Mouse (Mus musculus): ENCODE data around the gene Odf3l1. TPM values are rescaled to one million over a fixed set of nuclear protein-coding genes. Genes with fewer than 3 reads are reported as not detected.

The Odf3l1 gene
- total RNA-seq, 2 experiments from 2014 or later: 0.34 TPM; not detected in 1

DNA sequence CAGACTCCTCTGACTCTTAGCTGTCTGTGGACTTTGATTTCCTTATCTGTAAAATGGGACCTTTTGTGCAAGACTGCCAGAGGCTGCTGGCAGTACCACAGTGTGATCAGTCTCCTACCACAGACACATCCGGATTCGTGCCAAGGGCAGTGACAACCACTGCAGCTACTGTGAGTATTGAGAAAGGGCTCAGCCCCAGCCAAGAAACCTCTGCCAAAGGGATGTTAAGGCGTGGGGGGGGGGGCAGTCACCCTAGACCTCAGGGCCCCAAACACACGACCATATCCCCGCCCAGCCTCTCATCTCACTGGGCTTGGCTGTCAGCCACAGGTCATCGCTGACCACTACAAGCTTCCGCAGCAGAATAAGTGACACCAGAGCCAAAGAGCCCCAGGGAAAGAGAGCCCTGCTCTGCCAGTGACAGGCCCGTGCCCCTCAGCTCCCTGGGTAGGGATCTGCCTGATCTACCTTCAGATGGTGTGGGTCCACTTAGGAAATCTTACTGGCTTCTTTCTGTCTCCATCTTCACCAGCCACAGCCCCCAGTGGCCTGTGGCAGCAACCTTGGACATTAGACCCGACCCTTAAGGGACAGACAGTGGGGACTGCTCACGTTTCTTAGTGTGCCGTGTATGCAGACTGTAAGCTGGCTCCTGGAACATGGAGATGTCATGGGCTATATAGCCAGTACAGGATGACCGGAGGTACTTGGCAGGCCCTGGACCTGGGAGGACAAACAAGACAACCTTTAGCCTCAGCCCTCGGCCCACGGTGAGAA, 14.2 kb downstream of the Odf3l1 start:
- no peak for DNase-seq (ENCODE audit: low spot score in 2 of 2)

DNA sequence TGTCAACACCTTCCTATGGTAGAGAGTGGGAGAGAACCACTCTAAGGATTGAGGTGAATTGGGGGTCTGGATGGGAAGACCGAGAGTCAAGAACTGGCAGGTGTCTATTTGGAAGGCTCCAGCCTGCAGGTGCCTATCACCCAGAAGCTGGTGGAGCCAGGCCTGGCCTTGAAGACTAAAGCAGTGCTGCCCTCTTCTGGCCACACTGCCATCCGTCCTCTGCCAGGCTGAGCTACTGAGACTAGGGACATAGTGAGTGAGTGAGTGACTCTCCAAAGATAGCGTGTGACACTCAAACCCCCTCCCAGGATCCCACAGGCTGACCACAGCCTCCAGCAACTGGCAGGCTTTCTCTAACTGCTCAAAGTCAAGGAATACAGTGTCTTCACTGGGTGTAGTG, 17.0 kb downstream of the Odf3l1 start:
- DNase-seq (ENCODE audit: low spot score in 2 of 2): peak; percentile 85 to 88

DNA sequence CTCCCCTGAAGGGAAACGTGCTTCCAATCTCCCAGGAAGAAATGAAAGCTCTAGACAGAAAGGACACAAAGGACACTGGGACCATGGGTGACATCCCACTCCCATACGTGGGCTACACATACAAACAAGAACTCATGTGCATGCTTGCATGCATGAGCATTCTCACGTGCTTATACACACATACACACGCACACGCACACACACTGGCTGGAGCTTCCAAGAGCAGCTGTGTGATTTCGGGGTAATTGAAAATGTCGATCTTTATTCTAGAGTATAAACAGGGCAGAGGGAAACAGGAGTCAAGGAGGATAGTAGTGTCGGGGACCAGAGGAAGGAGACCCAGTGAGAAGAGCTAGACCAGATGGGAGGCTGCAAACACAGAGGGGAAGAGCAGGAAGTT, 19.8 kb downstream of the Odf3l1 start:
- no peak for DNase-seq (ENCODE audit: low spot score in 2 of 2)

DNA sequence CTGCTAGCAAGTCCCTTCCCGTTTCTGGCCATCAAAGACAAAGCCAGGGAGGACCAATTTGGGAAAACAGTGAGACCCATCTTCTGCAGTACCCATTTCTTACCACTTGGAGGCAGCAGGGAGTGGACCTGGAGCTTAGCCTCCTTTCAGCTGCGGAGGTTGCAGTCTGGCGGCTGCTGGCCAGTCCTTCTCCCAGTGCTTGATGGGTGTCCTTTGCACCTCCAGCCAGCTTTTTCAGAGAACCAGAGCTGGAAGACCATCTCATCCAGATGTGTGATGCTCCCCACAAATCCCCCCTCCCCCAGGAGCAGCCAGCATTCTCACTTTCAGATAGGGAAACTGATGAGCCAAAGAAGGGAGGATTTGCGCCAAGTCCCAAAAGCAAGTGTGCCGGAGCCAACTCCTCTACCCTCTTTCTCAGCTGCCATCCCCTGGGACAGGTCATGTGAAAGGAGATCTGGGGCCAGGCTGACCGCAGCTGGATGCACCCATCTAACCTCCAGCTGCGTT, 20.7 kb downstream of the Odf3l1 start:
- DNase-seq (ENCODE audit: low spot score in 2 of 2): peak; percentile 81 to 83

DNA sequence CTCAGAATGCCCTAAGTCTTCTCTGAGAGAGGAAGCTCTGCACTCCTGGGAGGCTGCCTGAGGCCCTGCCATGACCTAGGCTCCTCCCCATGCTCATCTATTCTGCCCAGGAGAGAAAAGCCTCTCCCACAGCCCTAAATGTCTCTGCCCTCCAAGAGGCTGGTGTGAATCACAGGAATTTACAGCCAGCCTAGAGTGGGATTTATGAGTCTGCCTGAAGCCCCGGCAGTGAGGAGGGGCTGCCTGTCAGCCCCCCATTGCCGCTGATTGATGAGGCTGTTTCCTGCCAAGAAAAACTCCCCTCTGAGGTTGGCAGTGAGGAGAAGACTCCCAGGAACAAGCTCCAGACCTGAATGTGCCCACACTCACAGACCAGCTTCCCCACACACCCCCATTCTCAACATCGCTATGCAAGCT, 22.2 kb downstream of the Odf3l1 start:
- DNase-seq (ENCODE audit: low spot score in 2 of 2): no peak

DNA sequence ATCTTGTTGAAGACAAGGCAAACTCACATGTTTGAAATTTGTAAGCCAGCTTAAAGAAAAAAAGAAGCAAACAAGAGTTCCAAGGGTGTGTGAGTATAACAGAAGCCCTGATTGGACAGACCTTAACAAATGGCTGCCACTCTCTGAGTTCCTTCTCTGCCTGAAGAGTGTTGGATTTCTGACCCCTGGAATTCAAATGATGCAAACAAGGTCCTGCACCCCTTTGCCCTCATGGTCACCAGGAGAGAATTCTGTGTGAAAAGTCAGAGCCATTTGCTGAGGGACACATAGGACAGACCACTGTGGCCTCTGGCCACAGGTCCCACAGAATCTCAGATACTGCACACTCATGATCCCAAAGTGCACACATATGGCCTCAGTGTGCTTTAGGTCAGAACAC, 22.6 kb downstream of the Odf3l1 start:
- DNase-seq (ENCODE audit: low spot score in 2 of 2): no peak

DNA sequence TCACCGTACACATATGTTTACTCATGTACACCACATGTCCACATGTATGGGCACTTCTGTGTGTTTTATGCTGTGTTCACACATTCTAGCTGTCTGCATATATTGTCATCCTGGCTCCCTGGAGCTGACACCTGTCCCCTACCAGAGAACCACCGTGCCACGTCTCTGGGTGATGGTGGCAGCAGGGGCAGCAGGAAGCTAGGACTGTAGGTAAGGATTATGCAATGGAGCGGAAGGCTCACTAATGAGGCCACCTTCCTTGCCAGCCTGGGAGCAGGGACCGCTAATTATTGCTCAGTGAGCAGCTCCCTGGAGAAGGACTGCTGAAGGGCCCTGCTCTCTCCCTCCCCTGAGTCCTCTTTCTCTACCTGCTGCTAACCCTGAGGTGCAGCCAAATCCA, 23.8 kb downstream of the Odf3l1 start:
- DNase-seq (ENCODE audit: low spot score in 2 of 2): no peak

DNA sequence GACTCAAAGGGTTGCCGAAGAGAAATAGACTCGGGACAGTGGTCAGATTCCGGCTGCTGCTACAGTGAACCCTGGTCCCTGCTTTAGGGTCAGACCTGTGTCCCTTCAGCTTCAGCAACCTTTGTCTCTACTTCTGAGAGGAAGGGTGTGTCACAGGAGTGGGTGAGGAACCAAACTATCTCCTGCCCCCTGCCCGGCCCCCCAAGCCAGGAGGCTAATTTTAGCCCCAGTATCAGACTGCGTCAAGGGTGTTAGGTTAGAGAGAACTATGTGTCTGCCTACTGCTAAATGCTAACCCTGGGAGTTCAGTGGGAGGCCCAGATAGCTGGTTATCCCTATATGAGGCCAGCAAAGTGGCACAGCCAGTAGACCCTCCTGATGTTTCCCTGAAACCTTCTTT, 29.3 kb downstream of the Odf3l1 start:
- DNase-seq (ENCODE audit: low spot score in 2 of 2): no peak

DNA sequence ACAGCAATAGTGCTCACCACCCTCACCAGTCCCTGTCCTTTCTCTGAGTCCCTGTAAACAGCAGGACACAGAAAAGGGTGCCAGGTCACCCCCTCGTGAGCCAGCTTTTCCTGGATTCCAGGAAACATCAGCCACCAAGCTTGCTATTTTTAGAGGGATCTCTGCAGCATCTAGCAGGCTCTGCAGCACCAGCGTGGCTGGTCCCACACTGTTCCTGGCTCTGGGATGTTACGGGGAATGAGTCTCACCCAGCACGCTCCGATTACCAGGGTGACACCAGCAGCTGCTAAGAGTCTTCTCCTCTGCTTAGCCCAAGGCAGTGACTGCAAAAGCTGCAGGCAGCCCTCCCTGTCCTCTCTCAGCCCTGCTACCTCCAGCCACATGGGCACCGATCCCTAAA, 31.6 kb downstream of the Odf3l1 start:
- no peak for DNase-seq (ENCODE audit: low spot score in 2 of 2)

DNA sequence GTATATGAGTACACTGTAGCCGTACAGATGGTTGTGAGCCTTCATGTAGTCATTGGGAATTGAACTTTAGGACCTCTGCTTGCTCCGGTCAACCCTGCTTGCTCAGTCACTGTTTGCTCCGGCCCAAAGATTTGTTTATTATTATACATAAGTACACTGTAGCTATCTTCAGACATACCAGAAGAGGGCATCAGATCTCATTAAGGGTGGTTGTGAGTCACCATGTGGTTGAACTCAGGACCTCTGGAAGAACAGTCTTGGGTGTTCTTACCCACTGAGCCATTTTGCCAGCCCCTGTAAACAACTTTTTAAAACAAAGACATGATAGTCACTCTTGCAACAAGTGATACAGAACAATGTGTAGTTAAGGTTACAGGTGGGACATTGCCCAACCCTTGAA, 32.6 kb downstream of the Odf3l1 start:
- no peak for DNase-seq (ENCODE audit: low spot score in 2 of 2)

DNA sequence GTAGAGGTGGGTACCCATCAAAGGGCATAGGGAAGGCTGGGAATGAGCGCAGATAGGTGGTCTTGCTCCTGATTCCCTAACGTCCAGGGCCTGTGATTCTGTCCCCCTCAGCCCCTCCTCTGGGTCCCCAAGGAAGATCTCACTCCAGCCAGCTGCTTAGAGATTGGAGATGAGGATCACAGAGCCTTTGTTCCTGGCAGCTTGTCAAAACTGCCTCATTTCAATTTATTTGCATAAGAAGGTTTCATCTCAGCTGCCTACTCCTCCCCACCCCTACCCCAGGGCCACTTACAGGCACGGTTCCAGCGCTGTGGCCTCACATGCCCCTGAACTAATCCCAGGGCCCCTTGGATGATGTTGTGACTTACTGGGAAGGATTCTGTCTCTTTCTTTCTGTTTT, 34.3 kb downstream of the Odf3l1 start:
- no peak for DNase-seq (ENCODE audit: low spot score in 2 of 2)

DNA sequence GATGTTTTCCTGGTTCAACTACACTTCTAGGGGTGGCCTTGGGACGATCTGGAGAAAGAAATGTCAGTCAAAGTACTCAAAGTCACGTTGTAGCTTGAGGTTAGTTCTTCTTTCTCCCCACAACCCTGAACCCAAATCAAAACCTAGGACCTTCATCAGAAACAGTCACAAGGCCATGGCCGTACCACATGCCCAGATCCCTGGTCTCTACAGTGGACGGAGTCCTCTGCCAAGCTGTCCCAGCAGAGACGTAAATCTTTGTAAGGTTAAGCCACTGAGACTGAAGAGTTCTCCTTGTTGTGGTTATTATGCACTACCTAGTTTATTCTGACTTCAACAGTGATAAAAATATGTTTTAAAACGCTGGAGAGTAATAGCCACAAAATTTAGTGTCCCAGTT, 35.6 kb downstream of the Odf3l1 start:
- no peak for DNase-seq (ENCODE audit: low spot score in 2 of 2)

DNA sequence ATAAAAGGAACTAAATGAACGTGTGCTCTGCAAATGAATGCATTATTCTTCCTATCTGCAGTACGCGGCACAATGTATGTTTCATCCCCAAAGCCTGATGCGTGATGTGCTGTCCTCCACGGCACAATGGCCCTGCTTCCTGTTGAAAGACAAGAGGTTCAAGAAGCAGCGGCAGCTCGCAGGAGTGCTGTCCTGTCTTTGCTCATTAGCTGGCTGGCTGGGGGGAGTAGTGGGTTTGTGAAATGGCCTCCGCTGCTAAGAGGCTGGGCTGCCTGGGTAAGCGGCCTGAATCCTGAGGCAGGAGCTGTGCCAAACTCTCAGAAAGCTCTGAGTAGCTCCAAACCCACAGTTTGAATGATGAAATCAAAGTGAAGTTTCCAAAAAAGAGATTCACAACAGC, 36.3 kb downstream of the Odf3l1 start:
- DNase-seq (ENCODE audit: low spot score in 2 of 2): no peak

DNA sequence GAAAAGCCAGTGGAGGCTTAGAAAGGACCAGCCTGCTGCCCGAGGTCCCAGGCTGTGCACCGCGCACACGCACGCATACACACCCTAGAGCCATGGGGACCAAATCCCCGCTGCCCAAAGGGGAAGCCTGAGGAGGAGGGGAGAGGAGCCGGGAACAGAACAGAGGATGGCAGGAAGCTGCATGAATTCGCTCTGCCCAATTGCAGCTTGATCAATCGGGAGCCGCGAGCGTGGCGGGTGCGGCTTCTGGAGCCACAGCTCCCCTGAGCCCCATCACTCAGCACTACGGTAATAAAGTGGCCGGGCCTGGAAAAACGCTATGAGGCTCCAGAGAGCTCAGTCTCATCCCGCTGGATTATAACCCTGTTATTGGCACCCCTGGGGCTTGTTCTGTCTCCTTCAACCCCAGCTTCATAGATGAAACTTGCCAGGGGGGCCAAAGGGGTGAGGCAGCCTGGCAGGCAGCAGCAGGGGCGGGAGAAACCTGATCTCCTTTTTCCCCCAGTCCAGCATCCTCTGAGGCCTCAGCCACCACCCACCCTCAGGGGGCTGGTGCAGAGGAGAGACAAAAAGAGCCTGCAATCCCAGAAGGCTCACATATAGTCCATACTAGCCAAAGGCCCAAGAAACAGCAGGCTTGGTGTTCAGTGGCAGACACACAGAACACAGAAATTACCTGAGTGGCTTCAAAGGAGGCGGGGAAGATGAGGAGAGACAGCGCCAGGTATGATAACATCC, 38.8 kb downstream of the Odf3l1 start:
- DNase-seq (ENCODE audit: low spot score in 2 of 2): no peak

DNA sequence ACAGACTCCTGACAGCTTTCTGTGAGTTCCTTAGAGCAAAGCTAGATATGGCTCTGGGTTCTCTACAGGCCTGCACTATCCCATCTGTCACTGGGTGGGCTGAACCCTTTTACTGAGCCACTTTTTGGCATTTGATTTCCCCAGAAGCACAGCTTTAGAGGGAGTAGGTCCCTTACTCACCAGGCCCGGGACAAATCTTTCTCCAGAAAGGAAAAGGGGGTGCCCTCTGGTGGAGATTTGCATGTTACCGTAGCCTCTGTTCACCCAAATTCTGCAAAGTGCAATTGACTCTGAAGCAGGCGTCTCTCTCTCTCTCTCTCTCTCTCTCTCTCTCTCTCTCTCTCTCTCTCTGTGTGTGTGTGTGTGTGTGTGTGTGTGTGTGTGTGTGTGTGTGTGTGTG, 39.6 kb downstream of the Odf3l1 start:
- DNase-seq (ENCODE audit: low spot score in 2 of 2): peak; percentile 51 to 60

DNA sequence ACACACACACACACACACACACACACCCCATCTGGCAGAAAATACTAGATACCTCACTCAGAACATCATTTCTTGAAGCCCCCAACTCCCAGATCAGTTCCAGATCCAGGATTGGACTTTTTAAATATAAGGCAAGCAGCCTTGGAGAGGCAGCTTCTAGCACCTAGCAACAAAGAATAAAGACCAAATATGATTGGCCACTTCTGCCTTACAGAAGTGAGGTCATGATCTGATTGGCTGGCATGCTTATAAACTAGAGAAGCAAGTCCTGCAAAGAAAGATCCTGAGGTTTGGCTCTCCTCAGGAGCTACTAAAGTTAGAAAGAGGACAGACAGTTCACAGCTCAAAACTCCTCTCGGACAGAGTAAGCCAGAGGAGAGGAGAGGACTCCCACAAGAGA, 53.6 kb downstream of the Odf3l1 start:
- no peak for DNase-seq (ENCODE audit: low spot score in 2 of 2)

DNA sequence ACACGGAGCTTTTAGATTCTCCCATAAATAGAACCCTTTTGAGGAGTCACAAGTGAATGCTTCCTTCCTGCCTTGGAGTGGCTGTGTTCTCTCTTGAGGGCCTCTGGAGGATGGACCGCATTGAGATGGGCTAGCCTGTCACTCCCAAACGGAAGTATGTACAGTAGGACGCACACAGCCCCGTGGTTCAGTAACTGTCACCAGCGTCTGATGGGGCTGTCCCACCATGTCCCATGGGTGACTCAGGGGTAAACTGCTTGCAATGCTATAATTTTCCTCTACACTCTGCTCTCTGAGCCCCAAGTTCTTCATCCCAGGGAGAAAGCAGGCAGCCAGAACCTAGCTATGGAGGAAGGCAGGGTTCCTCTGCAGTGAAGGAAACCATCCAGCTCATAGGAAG, 56.5 kb downstream of the Odf3l1 start:
- no peak for DNase-seq (ENCODE audit: low spot score in 2 of 2)

DNA sequence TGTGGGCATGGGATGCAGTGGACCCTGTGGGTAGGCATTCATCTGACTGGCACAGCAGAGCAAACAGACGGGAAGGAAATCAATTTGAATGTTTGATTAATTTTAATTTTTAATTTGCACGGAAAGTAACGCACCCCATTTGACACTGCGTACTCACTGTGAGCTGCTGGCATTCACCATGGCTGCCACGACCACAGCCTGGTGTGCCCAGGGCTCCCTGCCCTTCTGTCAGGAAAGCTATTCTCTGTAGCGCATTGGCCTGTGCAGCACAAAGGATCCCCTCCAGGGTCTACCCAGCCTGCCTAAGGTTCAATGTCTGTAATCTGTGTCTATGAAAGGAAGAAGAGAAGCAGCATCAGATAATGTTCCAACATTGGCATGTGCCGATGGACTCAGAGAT, 61.3 kb downstream of the Odf3l1 start:
- DNase-seq (ENCODE audit: low spot score in 2 of 2): no peak

Measured in layer of hippocampus, postnatal 10 days (tissue).